Mouse (Mus musculus) ES-E14 (cell line): ENCODE results near the gene Khsrp.

Experiments
- CHD2 ChIP-seq: IDR thresholded peaks from 2 replicates; pipeline ENCODE4 v1.6.1; 2014; ENCODE audit warnings: mild to moderate bottlenecking, low read depth, low read length, inconsistent platforms
- MAFK ChIP-seq: IDR thresholded peaks from 2 replicates; pipeline ENCODE4 v1.6.1; 2014; ENCODE audit warnings: mild to moderate bottlenecking, low read depth, low read length, inconsistent platforms; ENCODE audit not compliant: insufficient read depth
- ZC3H11A ChIP-seq: IDR thresholded peaks from 2 replicates; pipeline ENCODE4 v1.6.1; 2012; ENCODE audit warnings: low read depth, mild to moderate bottlenecking, inconsistent platforms, low read length, borderline replicate concordance
- ZNF384 ChIP-seq: IDR thresholded peaks from 2 replicates; pipeline ENCODE4 v1.6.1; 2012; ENCODE audit warnings: low read depth, low read length, inconsistent platforms

GRCm38 (mm10) chr17:57058891-57059485, 27.7 kb upstream of the Khsrp start, which contains the start of gene Crb3:
- no peak for TF ChIP-seq ZC3H11A
- no peak for TF ChIP-seq MAFK
- no peak for TF ChIP-seq ZNF384
- TF ChIP-seq CHD2: no peak
